Mouse (Mus musculus) heart, postnatal 36 days (tissue): ENCODE results near the gene Slc39a3. TPM values are rescaled to one million over a fixed set of nuclear protein-coding genes. Genes with fewer than 3 reads are reported as not detected.
"Not testable (repeated sequence)": the region's sequence is repeated elsewhere in the genome, so short reads cannot be mapped to it uniquely, and the experiment has no call there.

Experiments used
- DNase-seq, 2 experiments: peaks; one replicate each; pipeline ENCODE4 v3.0.0; 2021 to 2022
- intact Hi-C: fragments of 180-260 bp; cut with DNase I; formaldehyde crosslinking; loops from one replicate; pipeline ENCODE4 v1.15.1; 2025
- total RNA-seq, 2 experiments: library from RNA; stranded (reverse); gene quantifications; 2 replicates each; pipeline ENCODE4 v1.2.3; 2021

Slc39a3 gene
- total RNA-seq, 2 experiments from 2014 or later: 14.5 to 14.6 TPM

DNA sequence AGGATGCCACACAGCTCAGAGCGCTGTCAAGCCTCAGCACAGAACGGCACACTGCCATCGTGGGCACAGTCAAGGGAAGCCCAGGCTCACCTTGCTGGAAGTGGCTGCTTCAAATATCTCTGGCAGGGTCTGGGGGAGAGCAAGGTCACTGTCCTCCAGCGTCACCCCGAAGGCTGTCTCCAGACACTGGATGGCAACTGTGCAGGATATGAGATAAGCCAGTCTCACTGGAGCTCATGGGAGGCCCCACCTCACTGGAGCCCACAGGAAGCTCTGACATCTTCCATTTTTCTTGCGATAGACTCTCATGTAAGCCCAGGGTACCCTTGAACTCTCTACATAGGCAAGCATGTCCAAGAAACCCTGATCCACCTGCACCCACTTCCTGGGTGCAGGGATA lies 13.9 kb upstream of the Slc39a3 start:
- intact Hi-C loops: no loop called here

DNA sequence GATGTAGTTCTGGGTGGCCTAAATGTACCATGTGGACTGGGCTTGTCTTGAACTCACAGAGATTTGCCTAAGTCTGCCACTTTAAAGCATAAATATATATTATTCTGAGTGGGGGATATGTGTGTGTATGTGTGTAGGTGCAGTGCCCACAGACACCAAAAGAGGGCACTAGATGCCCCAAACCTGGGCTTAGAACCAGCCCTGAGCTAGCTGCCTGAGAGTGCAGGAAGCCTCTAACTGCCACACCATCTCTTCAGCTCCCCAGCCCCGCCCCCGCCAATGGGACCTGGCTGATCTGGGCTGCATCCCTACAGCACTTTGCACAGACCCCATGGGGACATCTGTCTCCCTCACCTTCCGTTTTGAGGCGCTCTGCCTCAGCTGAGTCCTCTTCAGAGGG lies 13.4 kb upstream of the Slc39a3 start:
- intact Hi-C loops: no loop called here
- no peak for DNase-seq

More for the DNA sequence above, 13.9 kb upstream of the Slc39a3 start:
- no peak for DNase-seq

DNA sequence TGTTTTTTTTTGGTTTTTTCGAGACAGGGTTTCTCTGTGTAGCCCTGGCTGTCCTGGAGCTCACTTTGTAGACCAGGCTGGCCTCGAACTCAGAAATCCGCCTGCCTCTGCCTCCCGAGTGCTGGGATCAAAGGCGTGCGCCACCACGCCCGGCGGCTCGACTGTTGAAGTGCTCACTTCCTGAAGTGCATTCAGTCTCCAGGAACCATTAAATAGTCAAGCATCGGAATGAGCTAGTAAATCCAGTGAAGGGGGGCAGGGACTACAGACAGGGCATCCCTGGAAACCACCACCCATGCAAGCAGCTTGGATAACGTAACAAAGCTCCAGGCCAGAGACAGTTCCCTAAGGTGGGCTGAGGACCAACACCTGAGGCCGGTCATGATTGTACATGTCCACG lies 8.0 kb upstream of the Slc39a3 start:
- DNase-seq, intact Hi-C loops: not testable (repeated sequence)

DNA sequence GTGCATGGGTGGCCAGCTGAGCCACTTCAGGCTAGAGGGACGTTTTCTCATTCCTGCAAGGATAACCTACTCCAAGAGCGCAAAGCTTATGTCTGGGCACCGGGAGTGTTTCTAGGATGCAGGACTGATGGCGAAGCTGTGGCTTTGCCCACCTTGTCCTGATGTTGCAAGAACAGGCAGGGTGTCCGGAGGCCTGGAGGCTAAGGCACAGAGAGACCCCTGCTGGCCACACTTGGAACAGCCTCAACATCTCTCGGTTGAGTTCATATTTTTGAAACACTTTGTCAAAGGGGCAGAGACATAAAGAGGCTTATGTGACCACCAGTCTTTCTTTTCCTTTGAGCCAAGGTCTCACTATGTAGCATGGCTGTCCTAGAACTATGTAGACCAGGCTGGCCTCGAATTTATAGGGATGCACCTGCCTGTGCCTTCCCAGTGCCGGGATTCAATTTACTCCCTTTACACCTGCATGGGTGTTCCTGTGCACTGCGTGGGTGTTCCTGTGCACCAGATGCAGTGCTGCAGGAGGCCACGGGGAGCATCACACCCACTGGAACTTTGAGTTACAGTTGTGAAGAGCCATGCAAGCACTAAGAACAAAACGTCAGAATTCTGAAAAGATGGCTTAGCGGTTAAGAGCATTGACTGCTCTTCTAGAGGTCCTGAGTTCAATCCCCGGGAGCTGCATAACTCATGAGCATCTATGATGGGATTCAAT lies 4.4 kb upstream of the Slc39a3 start:
- intact Hi-C loops: loop anchor here (1.0 to 2.0 kb wide), 2 partner anchors 23 to 41 kb away; no protein-coding TSS in a partner anchor
- DNase-seq: peak; percentile 71 to 74

DNA sequence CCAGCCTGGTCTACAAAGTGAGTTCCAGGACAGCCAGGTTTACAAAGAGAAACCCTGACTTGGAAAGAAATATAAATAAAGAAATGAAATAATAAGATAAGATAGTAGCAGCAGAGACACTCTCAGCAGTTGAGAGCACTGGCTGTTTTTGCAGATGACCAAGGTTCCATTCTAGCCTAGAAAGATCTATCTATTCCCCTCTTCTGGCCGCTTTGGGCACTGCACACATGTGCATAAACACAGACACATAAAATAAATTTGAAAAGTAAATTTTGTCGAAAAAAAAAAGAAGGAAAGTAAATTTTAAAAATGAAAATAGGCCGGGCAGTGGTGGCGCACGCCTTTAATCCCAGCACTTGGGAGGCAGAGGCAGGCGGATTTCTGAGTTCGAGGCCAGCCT lies 975 bp downstream of the Slc39a3 start:
- no peak for DNase-seq
- intact Hi-C loops: no loop called here

DNA sequence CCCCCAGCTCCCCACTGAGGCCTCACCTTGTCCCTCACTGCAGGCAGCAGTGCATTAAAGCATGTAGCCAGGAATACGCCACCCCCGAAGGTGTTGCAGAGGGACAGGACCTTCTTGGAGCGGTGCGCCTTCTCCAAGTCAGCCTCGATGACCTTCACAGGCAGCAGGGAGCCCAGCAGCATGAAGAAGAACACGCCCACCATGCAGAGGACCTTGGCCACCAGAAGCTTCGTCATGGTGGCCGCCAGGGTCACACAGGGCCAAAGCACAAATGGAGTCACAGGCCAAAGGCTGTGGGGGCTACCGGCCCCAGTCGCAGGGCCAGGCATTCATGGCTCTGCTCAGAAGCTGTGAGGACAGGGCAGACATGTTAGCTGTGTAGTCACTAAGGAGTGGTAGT lies 3.6 kb downstream of the Slc39a3 start:
- intact Hi-C loops: no loop called here
- no peak for DNase-seq

DNA sequence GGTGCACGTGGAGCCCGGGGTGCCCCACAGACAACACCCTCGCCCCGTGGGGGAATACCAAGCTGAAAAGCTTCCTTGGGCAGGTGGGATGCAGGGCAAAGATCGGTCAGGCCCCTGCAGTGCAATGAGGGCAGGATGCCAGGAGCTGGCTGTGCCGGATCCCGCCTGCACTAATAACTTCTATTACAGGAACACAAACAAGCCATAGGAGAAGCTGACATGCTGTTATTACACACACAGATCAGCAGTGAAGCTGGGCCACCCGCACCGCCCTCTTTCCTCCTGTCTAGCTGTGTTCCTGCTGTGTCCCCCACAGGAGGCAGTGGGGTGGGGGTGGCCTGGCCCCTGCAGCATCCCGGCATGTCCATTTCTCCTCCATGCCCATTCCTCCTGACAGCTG lies 8.2 kb downstream of the Slc39a3 start:
- no peak for DNase-seq
- intact Hi-C loops: no loop called here

DNA sequence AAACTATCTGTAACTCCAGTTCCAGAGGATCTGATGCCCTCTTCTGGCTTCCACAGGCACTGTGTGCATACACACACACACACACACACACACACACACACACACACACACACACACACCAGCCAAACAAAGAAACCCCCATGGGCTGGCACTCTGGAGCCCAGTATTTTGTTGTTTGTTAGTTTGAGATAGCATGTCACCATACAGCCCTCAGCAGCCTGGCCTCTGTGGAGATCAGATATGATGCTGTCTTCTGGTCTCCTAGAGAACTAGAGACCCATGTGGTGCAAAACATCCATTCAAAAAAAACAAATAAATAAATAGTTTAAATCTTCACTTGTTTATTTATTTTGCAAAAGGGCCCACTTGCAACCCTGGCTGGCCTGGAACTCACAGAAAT lies 9.0 kb downstream of the Slc39a3 start:
- no peak for DNase-seq
- intact Hi-C loops: no loop called here

DNA sequence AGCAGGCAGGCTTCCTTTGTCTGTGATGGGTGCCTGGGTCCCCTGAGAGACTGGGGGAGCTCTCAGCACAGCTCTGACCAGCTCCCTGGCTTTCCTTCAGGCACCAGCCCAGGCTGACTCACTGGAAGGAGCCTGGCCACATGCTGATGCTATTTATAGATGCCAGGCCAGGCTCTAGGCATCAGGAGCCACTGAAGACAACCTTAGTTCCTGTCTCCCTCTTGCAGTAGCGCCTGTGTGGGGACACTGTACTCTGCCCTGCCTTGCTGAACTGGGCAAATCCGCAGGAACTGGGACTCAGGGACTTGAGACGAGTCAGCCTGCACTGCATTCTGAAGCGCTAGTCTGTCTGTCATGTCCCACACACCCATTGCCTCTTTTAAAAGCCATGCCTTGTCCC lies 9.9 kb downstream of the Slc39a3 start:
- DNase-seq: peak in 1 of 2 experiments; percentile 18
- intact Hi-C loops: no loop called here

DNA sequence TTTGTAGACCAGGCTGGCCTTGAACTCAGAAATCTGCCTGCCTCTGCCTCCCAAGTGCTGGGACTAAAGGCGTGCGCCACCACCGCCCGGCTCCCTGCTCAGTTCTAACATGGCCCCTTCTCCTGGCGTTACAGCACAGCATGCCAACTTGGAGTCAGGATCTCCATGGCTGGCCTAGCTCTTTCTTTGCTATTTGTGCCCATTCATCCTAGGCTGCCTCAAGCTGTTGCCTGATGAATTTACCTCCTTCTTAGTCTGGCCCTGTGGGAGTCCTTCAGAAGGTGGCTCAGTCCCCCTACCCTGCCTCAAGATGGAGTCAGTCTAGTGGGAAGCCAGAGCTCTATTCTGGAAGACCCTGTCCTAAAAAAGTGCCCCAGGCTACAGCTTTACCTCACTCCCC lies 10.4 kb downstream of the Slc39a3 start:
- no peak for DNase-seq
- intact Hi-C loops: no loop called here

DNA sequence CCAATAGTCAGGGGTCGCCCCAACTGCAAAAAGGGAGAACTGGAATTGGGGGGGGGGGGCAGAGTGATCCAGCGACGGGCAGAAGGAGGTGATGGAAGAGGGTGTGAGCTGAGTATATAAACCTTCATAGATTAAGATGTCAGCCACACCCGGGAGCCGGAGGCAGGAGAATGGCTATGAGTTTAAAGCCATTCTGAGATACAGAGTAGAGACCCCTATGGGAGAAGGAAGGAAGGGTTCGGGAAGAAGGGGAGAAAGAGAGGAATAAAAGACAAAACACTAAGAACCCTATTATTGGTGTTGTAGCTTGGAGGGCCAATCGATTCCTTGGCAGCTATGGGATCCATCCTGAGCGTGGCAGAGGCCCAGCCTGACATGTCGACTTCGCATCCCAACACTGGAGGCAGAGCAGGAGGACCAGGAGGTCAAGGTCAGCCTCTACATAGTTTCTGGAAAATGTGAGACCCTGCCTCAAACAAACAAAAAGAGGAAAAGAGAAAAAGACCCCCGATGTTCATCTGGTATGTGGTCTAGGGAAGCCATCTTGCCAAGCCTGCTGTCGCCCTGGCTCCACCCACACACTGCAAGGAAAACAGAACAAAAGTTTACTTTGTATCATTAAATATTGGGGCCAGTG lies 11.5 kb downstream of the Slc39a3 start, which contains the start of gene Diras1:
TSS of gene Diras1 (minus strand) at position 24 of the 637 bp plus-strand sequence.
- intact Hi-C loops: no loop called here
- DNase-seq: no peak

DNA sequence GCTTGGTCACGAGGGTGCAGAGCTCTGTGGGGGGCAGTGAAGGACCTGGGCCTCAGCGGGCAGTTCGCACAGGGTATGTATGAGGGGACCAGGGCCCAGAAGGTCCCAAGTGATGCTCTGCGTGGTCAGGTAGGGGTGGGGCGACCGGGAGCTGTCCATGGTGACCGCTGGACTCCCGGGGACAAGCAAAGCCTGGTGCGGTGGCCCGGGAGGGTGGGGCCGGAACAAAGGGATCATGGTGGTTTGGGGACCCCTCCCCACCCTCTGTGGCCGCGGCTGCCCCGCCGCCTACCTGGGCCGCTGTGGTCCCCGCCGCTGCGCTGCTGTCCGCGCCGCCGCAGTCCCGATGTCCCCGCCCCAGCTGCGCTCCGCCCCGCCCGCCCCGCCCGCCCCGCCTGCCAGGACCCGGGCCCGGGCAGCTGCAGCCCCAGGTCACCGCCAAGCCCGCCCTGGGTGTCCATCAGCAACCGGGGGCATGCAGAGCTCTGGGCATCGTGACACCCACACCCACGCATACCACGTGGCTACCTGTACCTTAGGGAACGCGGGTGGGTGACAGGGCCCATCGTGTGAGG lies 12.1 kb downstream of the Slc39a3 start:
- intact Hi-C loops: no loop called here
- DNase-seq: no peak

DNA sequence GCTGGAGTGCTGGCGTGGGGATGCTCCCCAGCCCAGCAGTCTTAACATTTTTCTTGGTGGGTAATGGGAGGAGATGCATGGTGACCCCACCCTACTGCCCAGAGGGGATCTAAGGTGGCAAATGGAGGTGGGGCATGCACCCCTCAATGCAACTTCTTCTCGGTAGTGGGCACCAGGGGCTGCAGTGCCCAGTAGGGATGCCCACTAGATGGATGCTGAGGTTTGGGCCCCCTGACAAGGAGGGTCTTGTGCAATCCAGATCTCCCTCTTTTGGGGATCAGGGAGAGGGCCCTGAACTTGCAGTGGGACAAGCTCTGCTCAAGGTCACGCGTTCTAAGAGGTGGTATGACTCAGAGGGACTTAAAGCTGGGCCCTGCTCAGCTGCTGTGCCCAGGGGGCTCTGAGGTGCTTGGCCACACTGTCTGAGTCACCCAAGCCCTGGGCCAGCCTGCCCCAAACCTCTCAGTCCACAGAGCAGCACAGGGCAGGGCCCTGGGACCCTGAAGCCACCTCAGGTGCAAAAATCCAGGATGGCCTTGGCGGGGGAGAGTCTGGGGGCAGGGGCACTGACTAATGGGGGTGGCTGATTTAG lies 12.8 kb downstream of the Slc39a3 start:
- DNase-seq: no peak
- intact Hi-C loops: loop anchor here (5.0 kb wide), 1 partner anchor 138 kb away; no protein-coding TSS in a partner anchor

DNA sequence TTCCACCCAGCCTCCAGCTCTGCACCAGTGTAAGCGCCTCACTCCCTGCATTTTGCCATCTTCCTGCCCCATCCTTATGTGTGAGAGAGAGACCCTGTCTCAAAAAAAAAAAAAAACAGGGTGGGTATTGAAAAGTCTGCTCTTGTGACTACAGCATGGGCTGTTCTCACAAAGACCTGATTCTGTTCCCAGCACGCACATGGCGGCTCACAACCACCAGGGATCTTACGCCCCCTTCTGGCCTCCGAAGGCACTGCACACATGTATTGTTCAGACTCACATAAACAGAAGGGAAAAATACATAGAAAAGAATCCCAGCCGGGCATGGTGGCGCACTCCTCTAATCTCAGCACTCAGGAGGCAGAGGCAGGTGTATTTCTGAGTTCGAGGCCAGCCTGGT lies 14.5 kb downstream of the Slc39a3 start:
- no peak for DNase-seq
- intact Hi-C loops: loop anchor here (5.0 kb wide), 1 partner anchor 140 kb away; no protein-coding TSS in a partner anchor

DNA sequence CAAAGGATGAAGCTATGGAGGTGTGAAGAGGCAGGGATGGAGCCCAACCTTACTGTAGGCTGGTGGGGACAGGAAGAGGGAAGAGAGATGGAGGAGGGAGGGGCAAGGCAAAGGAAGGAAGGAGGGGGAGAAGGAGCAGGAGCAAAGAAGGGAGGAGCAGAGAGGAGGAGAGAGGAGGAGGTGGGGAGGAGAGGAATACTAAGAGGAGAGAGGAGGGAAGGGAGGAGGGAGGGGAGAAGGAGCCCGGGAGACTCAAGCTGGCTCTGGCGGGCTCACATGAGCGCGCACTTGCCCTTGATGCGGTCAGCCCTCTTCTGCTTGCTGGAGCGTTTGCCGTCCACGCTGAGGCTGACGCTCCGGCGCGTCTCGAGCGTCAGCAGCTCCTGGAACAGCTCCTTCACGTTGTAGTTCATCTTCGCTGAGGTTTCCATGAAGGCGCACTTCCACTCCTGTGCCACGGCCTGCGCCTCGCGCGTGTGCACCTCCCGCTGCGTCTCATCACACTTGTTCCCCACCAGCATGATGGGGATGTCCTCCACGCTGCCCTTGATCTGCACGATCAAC lies 15.6 kb downstream of the Slc39a3 start:
- DNase-seq: no peak
- intact Hi-C loops: loop anchor here (5.0 kb wide), 1 partner anchor 141 kb away; no protein-coding TSS in a partner anchor

DNA sequence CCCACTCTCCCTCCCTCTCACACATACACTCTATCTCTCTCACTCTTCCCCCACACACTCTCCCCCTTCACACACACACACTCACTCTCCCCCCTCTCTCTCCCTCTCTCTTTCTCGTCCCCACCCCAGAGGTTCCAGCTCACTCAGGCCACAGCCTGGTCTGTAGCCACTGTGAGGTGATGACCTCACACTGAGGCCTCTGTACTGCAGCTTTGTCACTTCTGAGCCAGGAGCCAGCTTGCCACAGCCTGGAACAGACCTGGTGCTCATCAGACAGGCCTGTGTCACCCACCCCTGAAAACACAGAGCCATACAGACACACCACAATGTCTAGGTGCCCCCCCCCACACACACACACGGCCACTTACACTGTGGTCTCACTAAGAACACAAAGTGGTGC lies 17.0 kb downstream of the Slc39a3 start:
- intact Hi-C loops: loop anchor here (5.0 kb wide), 1 partner anchor 142 kb away; no protein-coding TSS in a partner anchor
- DNase-seq: no peak

DNA sequence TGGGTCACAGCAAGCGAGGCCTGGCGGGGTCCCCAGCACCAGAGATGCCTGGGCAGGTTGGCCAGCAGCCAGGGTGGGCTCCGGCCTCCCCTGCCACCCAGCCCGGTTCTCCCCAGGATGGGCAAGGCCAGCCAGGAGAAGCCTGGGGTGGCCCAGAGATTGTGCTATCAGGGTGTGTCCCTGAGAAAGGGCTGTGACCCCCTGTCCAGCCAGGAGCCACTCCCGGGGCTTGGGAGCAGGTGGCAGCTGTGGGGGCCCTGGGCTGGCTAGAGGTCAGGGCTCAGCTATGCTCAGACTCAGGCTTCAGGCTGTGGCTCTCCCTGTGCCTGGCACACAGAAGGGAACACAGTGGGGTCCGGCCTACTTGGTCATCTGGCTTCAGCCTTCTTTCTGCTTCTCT lies 17.5 kb downstream of the Slc39a3 start:
- intact Hi-C loops: loop anchor here (5.0 kb wide), 1 partner anchor 143 kb away; no protein-coding TSS in a partner anchor
- no peak for DNase-seq

DNA sequence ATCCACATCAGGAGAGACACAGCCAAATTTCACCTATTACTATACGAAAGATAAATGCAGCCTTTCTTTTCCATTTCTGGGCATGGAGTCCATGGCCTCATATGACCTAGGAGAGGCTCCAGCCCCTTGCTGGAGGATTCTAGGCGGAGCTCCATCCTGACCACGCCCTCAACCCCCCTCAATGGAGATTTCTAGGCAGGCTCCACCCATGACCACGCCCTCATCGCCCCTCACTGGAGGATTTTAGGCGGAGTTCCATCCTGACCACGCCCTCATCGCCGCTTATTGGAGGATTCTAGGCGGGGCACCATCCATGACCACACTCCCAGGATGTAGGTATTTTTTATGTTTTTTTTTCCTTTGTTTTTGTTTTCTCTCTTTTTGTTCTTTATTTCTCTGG lies 18.9 kb downstream of the Slc39a3 start:
- DNase-seq: no peak
- intact Hi-C loops: loop anchor here (1.0 kb wide), 1 partner anchor 23 kb away; no protein-coding TSS in a partner anchor

DNA sequence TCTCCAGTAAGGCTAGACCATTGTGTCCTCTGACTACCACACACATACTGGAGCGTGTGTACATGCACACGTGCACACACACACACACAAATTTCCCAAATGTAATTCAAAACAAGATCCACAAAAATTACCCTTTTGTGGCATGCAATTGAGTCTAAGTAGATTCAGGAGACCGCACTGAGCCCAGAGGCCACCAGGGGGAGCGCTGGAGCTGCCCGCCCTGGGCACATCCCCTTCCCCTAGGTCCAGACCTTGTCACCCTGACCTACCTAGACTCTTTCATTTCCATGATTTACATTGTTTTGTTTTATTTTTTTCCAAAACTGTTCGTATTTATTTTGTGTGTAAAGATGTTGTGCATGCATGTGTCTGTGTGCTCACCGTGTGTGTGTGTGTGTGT lies 20.6 kb downstream of the Slc39a3 start:
- intact Hi-C loops: loop anchor here (1.0 kb wide), 1 partner anchor 66 kb away; no protein-coding TSS in a partner anchor
- peak; percentile 60 to 79 for DNase-seq

DNA sequence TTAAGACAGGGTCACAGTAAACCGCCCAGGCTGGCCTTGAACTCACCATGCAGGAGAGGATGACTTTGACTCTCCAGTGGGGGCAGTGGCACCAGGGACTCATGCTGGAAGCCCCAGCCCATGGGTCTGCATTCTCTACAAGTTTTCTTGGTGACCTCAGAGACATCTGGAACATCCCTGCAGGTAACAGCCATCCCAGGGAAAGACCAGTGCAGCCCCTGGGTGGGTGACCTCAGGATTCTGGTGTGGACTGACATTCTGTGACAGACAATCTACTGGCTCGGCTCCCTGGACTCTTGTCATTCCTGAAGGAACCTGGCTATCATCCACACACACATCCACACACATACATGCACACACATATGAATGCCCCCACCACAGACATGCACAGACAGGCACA lies 21.6 kb downstream of the Slc39a3 start:
- DNase-seq: no peak
- intact Hi-C loops: loop anchor here (1.0 kb wide), 1 partner anchor 67 kb away; no protein-coding TSS in a partner anchor
